In the genomic region with DNA sequence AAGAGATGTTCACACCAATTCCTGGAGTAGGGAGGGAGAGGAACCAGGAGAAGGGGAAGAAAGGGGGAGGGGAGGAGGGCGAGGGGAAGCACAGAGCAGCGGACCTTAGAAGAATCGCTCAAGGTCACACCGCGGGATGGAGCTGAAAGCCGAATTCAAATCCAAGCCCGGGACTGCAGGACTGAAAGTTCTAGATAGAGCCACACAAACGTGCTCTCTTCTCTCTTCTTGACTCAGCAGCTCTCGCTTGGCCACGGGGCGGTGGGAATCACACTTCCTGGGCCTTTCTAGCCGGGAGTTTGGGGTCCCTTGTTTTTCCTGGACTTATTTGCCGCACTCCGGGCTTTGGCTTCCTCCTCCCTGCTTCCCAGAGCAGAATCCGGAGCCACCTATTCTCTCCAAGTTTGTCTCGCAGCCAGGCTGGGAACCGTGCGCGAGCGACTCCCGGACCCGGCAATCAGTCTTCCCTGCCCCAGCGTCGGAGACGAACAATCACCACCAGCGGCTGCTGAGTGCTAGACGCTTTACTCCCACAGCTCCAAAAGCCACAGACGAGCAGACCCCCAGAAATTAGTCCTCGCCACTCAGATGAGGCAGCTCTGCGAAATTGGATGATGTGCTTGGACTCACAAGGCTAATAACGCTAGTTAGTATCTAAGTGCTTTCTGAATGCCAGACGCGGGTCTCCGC, we compare ENCODE assay signal across 1 mouse cellular context.
TF ChIP-seq lines count a peak whose summit lies in the region.

No protein-coding gene starts in this region.

TF ChIP-seq in ES-E14, 5 proteins besides CTCF, POLR2A, EP300 and RAD21 (continued from another document):
- no peak for TF ChIP-seq MAFK (IDR thresholded peaks at IDR 0.05; ENCODE audit: insufficient read depth, low read depth, low read length)
TF ChIP-seq in ES-E14: peak in this region for 0.
